Mouse (Mus musculus): Measurements from ENCODE around the gene Acat1.

The Acat1 gene

DNA sequence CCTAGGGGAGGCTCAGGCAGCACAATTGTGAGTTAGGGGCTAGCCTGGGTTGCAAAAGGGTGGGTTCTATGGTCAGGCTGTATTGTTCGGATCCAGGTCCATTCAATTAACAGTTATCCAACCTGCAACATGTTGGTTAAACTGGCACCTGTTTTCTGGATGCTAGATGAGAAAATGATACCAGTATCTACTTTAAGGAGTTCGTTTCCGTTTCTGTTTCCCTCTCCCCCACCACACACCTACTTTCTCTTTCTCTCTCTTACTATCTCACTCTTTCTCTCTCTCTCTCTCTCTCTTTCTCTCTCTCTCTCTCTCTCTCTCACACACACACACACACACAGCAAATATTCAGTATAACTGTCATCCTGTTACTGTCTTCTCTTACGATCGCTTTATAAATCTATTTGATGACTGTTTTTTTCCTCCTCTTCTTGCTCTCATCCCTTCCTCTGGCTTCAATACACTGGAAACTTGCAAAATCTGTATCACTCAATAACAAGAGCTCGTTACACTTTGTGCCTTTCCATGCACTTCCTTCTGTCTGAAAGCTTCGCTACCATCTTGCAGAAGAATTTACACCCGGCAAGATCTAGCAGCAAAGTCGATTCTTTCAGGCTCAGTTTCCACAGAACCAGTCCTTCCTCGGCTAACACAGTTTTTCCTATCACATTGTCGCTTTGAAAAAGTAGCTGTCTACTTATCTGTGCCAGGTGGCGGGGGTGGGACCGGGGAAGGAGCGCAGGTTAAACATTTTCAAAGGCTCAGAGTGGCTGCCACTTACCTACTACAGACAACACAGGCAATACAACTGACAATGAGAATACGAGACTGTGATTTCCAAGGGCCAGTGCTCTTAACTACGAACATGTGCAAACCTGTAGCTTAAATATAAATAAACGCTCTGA, 74.5 kb downstream of the Acat1 start:
- peak in 1 of 2 experiments; percentile 2 for DNase-seq (ENCODE audit: low spot score in 2 of 2)

Data from left cerebral cortex, adult 9 months (tissue).